Comparison of ENCODE assay signal across 26 mouse cellular contexts in genomic region chr7:105414385-105414784, GRCm38 (mm10). TPM values are rescaled to one million over a fixed set of nuclear protein-coding genes. Genes with fewer than 3 reads are reported as not detected.
A peak's percentile ranks its signal among the peaks of the same experiment; 100 is the strongest.
DNase-seq lines count a peak whose midpoint lies in the region; ATAC-seq and TF ChIP-seq lines count a peak whose summit lies in the region.
"Had no signal": no experiment of that assay in that cellular context is flagged by ENCODE, and none has a peak within 500 bp of the region (broad histone marks: within the 10 kb centered on the region; RNA-seq: fewer than 3 reads in every experiment).

No protein-coding gene starts in this region.

- TF ChIP-seq CTCF in testis, adult 2 months (IDR thresholded peaks at IDR 0.05; ENCODE audit: control insufficient read depth, insufficient read depth, insufficient replicate concordance, low read depth, low read length): no peak

- H3K4me3 ChIP-seq in neural tube, embryonic 13.5 days: no peak overlapping the region
- peak overlapping the region; percentile 69 for H3K4me3 ChIP-seq in testis, adult 2 months (ENCODE audit: control insufficient read depth, low read depth, low read length)
- no peak overlapping the region for H3K4me3 ChIP-seq in heart, embryonic 11.5 days (ENCODE audit: low read depth, low read length)
- H3K4me3 ChIP-seq: embryonic facial prominence, embryonic 13.5 days; forebrain, embryonic 12.5 days; gastrocnemius, adult 2 months; heart, embryonic 13.5 days had no signal

- DNase-seq in layer of hippocampus, adult 9-11 months: peak; percentile 45
- no peak for DNase-seq in layer of hippocampus, postnatal 36 days
- DNase-seq in neural tube, embryonic 10.5 days (ENCODE audit: extremely low spot score, low spot score): no peak
- no peak for DNase-seq in testis, postnatal 14 days (ENCODE audit: low spot score)
- DNase-seq: adrenal gland, postnatal 14 days; cerebellum, adult 18-20 months; cerebellum, adult 9-11 months; cerebellum, postnatal 36 days; gastrocnemius, adult 2 months; gastrocnemius, postnatal 25 days; heart, postnatal 36 days had no signal

- no peaks in the 10 kb centered on the region for H3K36me3 ChIP-seq in neural tube, embryonic 13.5 days
- H3K36me3 ChIP-seq in testis, adult 2 months (ENCODE audit: control insufficient read depth, insufficient read depth, low read length): no peaks in the 10 kb centered on the region
- no peaks in the 10 kb centered on the region for H3K36me3 ChIP-seq in heart, embryonic 11.5 days (ENCODE audit: control insufficient read depth, insufficient read depth, low read length)
- H3K36me3 ChIP-seq: embryonic facial prominence, embryonic 13.5 days; forebrain, embryonic 12.5 days; heart, embryonic 13.5 days had no signal

- no peak for ATAC-seq in neural tube, embryonic 13.5 days (ENCODE audit: low read depth)
- no peak for ATAC-seq in heart, embryonic 11.5 days (replicated peaks; ENCODE audit: insufficient number of reproducible peaks, low FRiP score, low TSS enrichment)
- ATAC-seq: activated CD4-positive, CD25-positive, alpha-beta regulatory T cell, adult 4 months; forebrain, embryonic 16.5 days; Patski had no signal

- H3K27me3 ChIP-seq in neural tube, embryonic 13.5 days: no peaks in the 10 kb centered on the region
- no peaks in the 10 kb centered on the region for H3K27me3 ChIP-seq in testis, adult 2 months (ENCODE audit: control insufficient read depth, insufficient read depth, low read length)
- no peaks in the 10 kb centered on the region; the same call in 1 of the 2 replicates for H3K27me3 ChIP-seq in heart, embryonic 11.5 days (ENCODE audit: control insufficient read depth, insufficient read depth, low read length)
- H3K27me3 ChIP-seq: embryonic facial prominence, embryonic 13.5 days; forebrain, embryonic 12.5 days; Patski had no signal

- no peak overlapping the region for H3K27ac ChIP-seq in neural tube, embryonic 13.5 days (replicated peaks)
- H3K27ac ChIP-seq in testis, adult 2 months (ENCODE audit: control insufficient read depth, insufficient read depth, low read depth, low read length): no peak overlapping the region
- H3K27ac ChIP-seq in heart, embryonic 11.5 days (ENCODE audit: low read depth, low read length): no peak overlapping the region
- H3K27ac ChIP-seq: embryonic facial prominence, embryonic 13.5 days; forebrain, embryonic 12.5 days; gastrocnemius, adult 2 months; heart, embryonic 13.5 days had no signal

- H3K9me3 ChIP-seq in neural tube, embryonic 13.5 days: no peaks in the 10 kb centered on the region
- no peaks in the 10 kb centered on the region for H3K9me3 ChIP-seq in heart, embryonic 11.5 days (replicated peaks; ENCODE audit: control insufficient read depth, low read length)
- H3K9me3 ChIP-seq: embryonic facial prominence, embryonic 13.5 days; forebrain, embryonic 12.5 days; heart, embryonic 13.5 days had no signal

- 68% methylated on average over 6 of the region's 6 CpGs for WGBS in neural tube, embryonic 13.5 days
- 56% methylated on average over 6 of the region's 6 CpGs for WGBS in heart, embryonic 11.5 days (ENCODE audit: insufficient replicate concordance)

- no peaks in the 10 kb centered on the region for H3K4me1 ChIP-seq in neural tube, embryonic 13.5 days (replicated peaks)
- peaks cover 2% of the 10 kb centered on the region for H3K4me1 ChIP-seq in testis, adult 2 months (ENCODE audit: control insufficient read depth, insufficient read depth, low read length)
- H3K4me1 ChIP-seq in heart, embryonic 11.5 days (ENCODE audit: control insufficient read depth, insufficient read depth, low read length): no peaks in the 10 kb centered on the region
- H3K4me1 ChIP-seq: embryonic facial prominence, embryonic 13.5 days; forebrain, embryonic 12.5 days; heart, embryonic 13.5 days had no signal

- peak overlapping the region; percentile 41; the same call in 1 of the 2 replicates for H3K9ac ChIP-seq in neural tube, embryonic 13.5 days
- H3K9ac ChIP-seq in heart, embryonic 11.5 days (ENCODE audit: low read depth, low read length): no peak overlapping the region
- H3K9ac ChIP-seq: embryonic facial prominence, embryonic 13.5 days; forebrain, embryonic 12.5 days; heart, embryonic 13.5 days had no signal

- no peak overlapping the region for H3K4me2 ChIP-seq in neural tube, embryonic 13.5 days
- no peak overlapping the region for H3K4me2 ChIP-seq in heart, embryonic 11.5 days
- H3K4me2 ChIP-seq: embryonic facial prominence, embryonic 13.5 days; forebrain, embryonic 12.5 days; heart, embryonic 13.5 days had no signal

- TF ChIP-seq POLR2A in testis, adult 2 months (IDR thresholded peaks at IDR 0.05; ENCODE audit: control insufficient read depth, low read depth, low read length): no peak

RNA-seq across cellular contexts. Expression of gene Cnga4, which starts 10.0 kb away (rescaled TPM):
- under 1 TPM; 0.43 to 0.90 TPM for total RNA-seq in layer of hippocampus, postnatal 36 days (2021)
- polyA plus RNA-seq in neural tube, embryonic 13.5 days (2015; fragmentation: Nextera tagmentation; extraction: Ambion mirVana): 0.20 TPM in 1 of 2 replicates, not detected in the other
- polyA plus RNA-seq in testis, adult 2 months (2012; rRNA removed): 7.9 and 8.3 TPM in 2 replicates
- not detected in 2 replicates for polyA plus RNA-seq in heart, embryonic 11.5 days (2014; fragmentation: Nextera tagmentation; extraction: Ambion mirVana)
- total RNA-seq: adrenal gland, adult 18-20 months; adrenal gland, postnatal 14 days; CH12.LX; gastrocnemius, adult 2 months; gastrocnemius, postnatal 25 days; granulocyte monocyte progenitor cell, adult 5-6 weeks; heart, adult 8-10 months; heart, postnatal 36 days had no signal
- polyA plus RNA-seq: activated CD4-positive, CD25-positive, alpha-beta regulatory T cell, adult 4 months; embryonic facial prominence, embryonic 13.5 days; heart, embryonic 13.5 days; heart, postnatal 0 days; Patski had no signal

RNA-seq across cellular contexts. Expression of gene Cckbr, which starts 11.1 kb away (rescaled TPM):
- 1 to 10 TPM; 5.9 to 6.6 TPM for total RNA-seq in layer of hippocampus, postnatal 36 days (2021)
- 2.1 and 2.5 TPM in 2 replicates for polyA plus RNA-seq in neural tube, embryonic 13.5 days (2015; fragmentation: Nextera tagmentation; extraction: Ambion mirVana)
- 0.07 and 0.12 TPM in 2 replicates for polyA plus RNA-seq in testis, adult 2 months (2012; rRNA removed)
- 0.16 TPM in 1 of 2 replicates, not detected in the other for polyA plus RNA-seq in heart, embryonic 11.5 days (2014; fragmentation: Nextera tagmentation; extraction: Ambion mirVana)
- total RNA-seq: adrenal gland, adult 18-20 months; adrenal gland, postnatal 14 days; CH12.LX; gastrocnemius, adult 2 months; gastrocnemius, postnatal 25 days; granulocyte monocyte progenitor cell, adult 5-6 weeks; heart, adult 8-10 months; heart, postnatal 36 days had no signal
- polyA plus RNA-seq: activated CD4-positive, CD25-positive, alpha-beta regulatory T cell, adult 4 months; heart, postnatal 0 days; Patski had no signal

RNA-seq across cellular contexts. Expression of gene Fam160a2, which starts 14.5 kb away (rescaled TPM):
- 10 to 100 TPM; 57.6 to 58.6 TPM for total RNA-seq in layer of hippocampus, postnatal 36 days (2021)
- 36.7 and 43.2 TPM in 2 replicates for polyA plus RNA-seq in neural tube, embryonic 13.5 days (2015; fragmentation: Nextera tagmentation; extraction: Ambion mirVana)
- polyA plus RNA-seq in testis, adult 2 months (2012; rRNA removed): 73.7 and 76.9 TPM in 2 replicates
- 29.7 and 30.6 TPM in 2 replicates for polyA plus RNA-seq in heart, embryonic 11.5 days (2014; fragmentation: Nextera tagmentation; extraction: Ambion mirVana)

RNA-seq across cellular contexts. Expression of gene Gm5901, which starts 39.5 kb away (rescaled TPM):
- total RNA-seq in layer of hippocampus, postnatal 36 days (2021): not detected
- not detected in 2 replicates for polyA plus RNA-seq in neural tube, embryonic 13.5 days (2015; fragmentation: Nextera tagmentation; extraction: Ambion mirVana)
- 188 and 217 TPM in 2 replicates for polyA plus RNA-seq in testis, adult 2 months (2012; rRNA removed)
- not detected in 2 replicates for polyA plus RNA-seq in heart, embryonic 11.5 days (2014; fragmentation: Nextera tagmentation; extraction: Ambion mirVana)
- total RNA-seq: adrenal gland, adult 18-20 months; adrenal gland, postnatal 14 days; gastrocnemius, adult 2 months; gastrocnemius, postnatal 25 days; granulocyte monocyte progenitor cell, adult 5-6 weeks; heart, adult 8-10 months; heart, postnatal 36 days had no signal
- polyA plus RNA-seq: activated CD4-positive, CD25-positive, alpha-beta regulatory T cell, adult 4 months; embryonic facial prominence, embryonic 13.5 days; forebrain, embryonic 12.5 days; forebrain, embryonic 16.5 days; heart, embryonic 13.5 days; heart, postnatal 0 days; hindbrain, embryonic 11.5 days; Patski had no signal

RNA-seq across cellular contexts. Expression of gene Olfr692, which starts 46.4 kb away (rescaled TPM):
- total RNA-seq in layer of hippocampus, postnatal 36 days (2021): not detected
- not detected in 2 replicates for polyA plus RNA-seq in neural tube, embryonic 13.5 days (2015; fragmentation: Nextera tagmentation; extraction: Ambion mirVana)
- not detected in 2 replicates for polyA plus RNA-seq in testis, adult 2 months (2012; rRNA removed)
- not detected in 2 replicates for polyA plus RNA-seq in heart, embryonic 11.5 days (2014; fragmentation: Nextera tagmentation; extraction: Ambion mirVana)
- total RNA-seq: adrenal gland, adult 18-20 months; adrenal gland, postnatal 14 days; CH12.LX; gastrocnemius, adult 2 months; gastrocnemius, postnatal 25 days; granulocyte monocyte progenitor cell, adult 5-6 weeks; heart, adult 8-10 months; heart, postnatal 36 days had no signal
- polyA plus RNA-seq: activated CD4-positive, CD25-positive, alpha-beta regulatory T cell, adult 4 months; embryonic facial prominence, embryonic 13.5 days; forebrain, embryonic 12.5 days; forebrain, embryonic 16.5 days; heart, embryonic 13.5 days; heart, postnatal 0 days; hindbrain, embryonic 11.5 days; Patski had no signal
